25 mouse cellular contexts compared by ENCODE assay signal in genomic region chr5:122494449-122494848, GRCm38 (mm10). TPM values are rescaled to one million over a fixed set of nuclear protein-coding genes. Genes with fewer than 3 reads are reported as not detected.
DNase-seq lines count a peak whose midpoint lies in the region; ATAC-seq and TF ChIP-seq lines count a peak whose summit lies in the region.
"Had no signal": no experiment of that assay in that cellular context is flagged by ENCODE, and none has a peak within 500 bp of the region (broad histone marks: within the 10 kb centered on the region; RNA-seq: fewer than 3 reads in every experiment).

No protein-coding gene starts in this region.

- peaks cover 98% of the 10 kb centered on the region for H3K36me3 ChIP-seq in heart, embryonic 10.5 days
- H3K36me3 ChIP-seq in heart, embryonic 15.5 days = peaks cover 69% of the 10 kb centered on the region
- H3K36me3 ChIP-seq in lung, postnatal 0 days (ENCODE audit: insufficient read depth, low read length) = peaks cover 18% of the 10 kb centered on the region

- no peaks in the 10 kb centered on the region for H3K9me3 ChIP-seq in heart, embryonic 10.5 days
- H3K9me3 ChIP-seq in heart, embryonic 15.5 days (replicated peaks) = no peaks in the 10 kb centered on the region
- H3K9me3 ChIP-seq in lung, postnatal 0 days (ENCODE audit: low read length) = no peaks in the 10 kb centered on the region
- H3K9me3 ChIP-seq: embryonic facial prominence, embryonic 15.5 days; forebrain, embryonic 10.5 days; G1E; hindbrain, embryonic 12.5 days had no signal

- H3K4me3 ChIP-seq in heart, embryonic 10.5 days = no peak overlapping the region
- 0 out of 2 replicates have a peak overlapping the region, but pooled peaks have one; percentile 2 for H3K4me3 ChIP-seq in heart, embryonic 15.5 days
- H3K4me3 ChIP-seq in lung, postnatal 0 days (ENCODE audit: low read depth, low read length) = no peak overlapping the region
- H3K4me3 ChIP-seq: embryonic facial prominence, embryonic 15.5 days; erythroblast, embryonic 14.5 days; forebrain, embryonic 10.5 days; hindbrain, embryonic 12.5 days had no signal

- no peak for ATAC-seq in heart, embryonic 15.5 days (replicated peaks; ENCODE audit: insufficient number of reproducible peaks, insufficient read depth, low FRiP score, low read depth)
- ATAC-seq in lung, postnatal 0 days = no peak
- ATAC-seq: CD4-positive, CD25-positive, alpha-beta regulatory T cell, adult 4 months; forebrain, embryonic 14.5 days; hindbrain, embryonic 16.5 days; inflammation-experienced regulatory T-cells, adult 6 months; intestine, postnatal 0 days had no signal

- H3K9ac ChIP-seq in heart, embryonic 15.5 days = no peak overlapping the region
- no peak overlapping the region for H3K9ac ChIP-seq in lung, postnatal 0 days (replicated peaks; ENCODE audit: low read depth)
- H3K9ac ChIP-seq: embryonic facial prominence, embryonic 15.5 days; hindbrain, embryonic 12.5 days had no signal

- 50% methylated on average over 1 of the region's 1 CpGs for WGBS in heart, embryonic 10.5 days
- 25% methylated on average over 1 of the region's 1 CpGs for WGBS in heart, embryonic 15.5 days
- 21% methylated on average over 1 of the region's 1 CpGs for WGBS in lung, postnatal 0 days

- H3K4me1 ChIP-seq in heart, embryonic 10.5 days = peaks cover 27% of the 10 kb centered on the region
- peaks cover 29% of the 10 kb centered on the region for H3K4me1 ChIP-seq in heart, embryonic 15.5 days (replicated peaks)
- no peaks in the 10 kb centered on the region for H3K4me1 ChIP-seq in lung, postnatal 0 days (ENCODE audit: insufficient read depth, low read depth, low read length)

- peak overlapping the region; percentile 55 for H3K4me2 ChIP-seq in heart, embryonic 15.5 days
- H3K4me2 ChIP-seq in lung, postnatal 0 days (replicated peaks; ENCODE audit: low read depth, low read length) = no peak overlapping the region
- H3K4me2 ChIP-seq: embryonic facial prominence, embryonic 15.5 days; hindbrain, embryonic 12.5 days had no signal

- TF ChIP-seq EP300 in lung, postnatal 0 days (IDR thresholded peaks at IDR 0.05) = no peak

- intact Hi-C loops in heart, postnatal 10 days (cut with DNase I) = no loop called here

- H3K27ac ChIP-seq in heart, embryonic 10.5 days = no peak overlapping the region
- H3K27ac ChIP-seq in heart, embryonic 15.5 days = peak overlapping the region; percentile 40
- no peak overlapping the region for H3K27ac ChIP-seq in lung, postnatal 0 days (ENCODE audit: low read length)
- H3K27ac ChIP-seq: embryonic facial prominence, embryonic 15.5 days; forebrain, embryonic 10.5 days; hindbrain, embryonic 12.5 days had no signal

- H3K27me3 ChIP-seq in heart, embryonic 10.5 days (ENCODE audit: insufficient read depth, poor library complexity, severe bottlenecking) = no peaks in the 10 kb centered on the region
- no peaks in the 10 kb centered on the region for H3K27me3 ChIP-seq in heart, embryonic 15.5 days
- no peaks in the 10 kb centered on the region for H3K27me3 ChIP-seq in lung, postnatal 0 days (replicated peaks; ENCODE audit: insufficient read depth, low read length)
- H3K27me3 ChIP-seq: embryonic facial prominence, embryonic 15.5 days; hindbrain, embryonic 12.5 days had no signal

- TF ChIP-seq CTCF in lung, postnatal 0 days (IDR thresholded peaks at IDR 0.05) = no peak

- peak; percentile 41 for DNase-seq in gastrocnemius, adult 18-20 months (ENCODE audit: low spot score)
- no peak for DNase-seq in gastrocnemius, postnatal 10 days
- DNase-seq in heart, embryonic 10.5 days (ENCODE audit: low spot score) = peak; percentile 33
- no peak for DNase-seq in heart, adult 18-20 months
- no peak for DNase-seq in heart, postnatal 10 days
- peak; percentile 14 for DNase-seq in lung, postnatal 25 days (ENCODE audit: low spot score)
- no peak for DNase-seq in lung, postnatal 0 days (ENCODE audit: low spot score)
- DNase-seq: adrenal gland, adult 8-10 months; adrenal gland, postnatal 36 days; B cell, adult 2 months; cerebellum, postnatal 14 days; embryo, embryonic 11 days; gastrocnemius, postnatal 14 days; kidney, adult 8-10 months had no signal

RNA-seq across cellular contexts. Expression of gene Atp2a2, which starts 7.6 kb away (rescaled TPM):
- total RNA-seq in gastrocnemius, adult 18-20 months (2021) = 100 to 1,000 TPM; 447 to 563 TPM
- total RNA-seq in gastrocnemius, postnatal 10 days (2021) = 100 to 1,000 TPM; 156 to 181 TPM
- polyA plus RNA-seq in heart, embryonic 10.5 days (2016; fragmentation: Nextera tagmentation; extraction: Ambion mirVana) = 205 and 235 TPM in 2 replicates
- over 10,000 TPM; 12,284 to 12,648 TPM for total RNA-seq in heart, adult 18-20 months (2021)
- 288 and 291 TPM in 2 replicates for polyA plus RNA-seq in heart, embryonic 15.5 days (2015; fragmentation: Nextera tagmentation; extraction: Ambion mirVana)
- 1,000 to 10,000 TPM; 7,820 to 7,948 TPM for total RNA-seq in heart, postnatal 10 days (2021)
- polyA plus RNA-seq in lung, postnatal 0 days (2015; fragmentation: Nextera tagmentation; extraction: Ambion mirVana) = 27.4 and 32.4 TPM in 2 replicates

Comparison
In these comparisons a context has a peak if more than half of its experiments do, and no peak if none do; other contexts are left out.
1. DNase-seq: peak in gastrocnemius, adult 18-20 months (single experiment), heart, embryonic 10.5 days (single experiment) and lung, postnatal 25 days (single experiment); none in gastrocnemius, postnatal 10 days (single experiment), heart, adult 18-20 months (0 of 2), heart, postnatal 10 days (0 of 2) and lung, postnatal 0 days (single experiment).
2. RNA of gene Atp2a2, which starts 7.6 kb away (total RNA-seq): 12,284 to 12,648 TPM in heart, adult 18-20 months and 7,820 to 7,948 TPM in heart, postnatal 10 days; 447 to 563 TPM in gastrocnemius, adult 18-20 months and 156 to 181 TPM in gastrocnemius, postnatal 10 days; every median in the first group is over 10 times any median in the second.